Mouse (Mus musculus) intestine, embryonic 14.5 days (tissue): ENCODE data around the gene Dhps. TPM values are rescaled to one million over a fixed set of nuclear protein-coding genes. Genes with fewer than 3 reads are reported as not detected.

Experiments used
- ATAC-seq: fragments of 200-750 bp; cut with Nextera tagmentation; replicated peaks from 2 replicates; pipeline ENCODE4 v1.8.0; 2017; ENCODE audit warnings: low read depth, moderate number of reproducible peaks, moderate TSS enrichment, moderate library complexity; ENCODE audit not compliant: low FRiP score, low TSS enrichment
- DNase-seq: peaks from one replicate; pipeline ENCODE4 v3.0.0-alpha.2; 2018; ENCODE audit warnings: low spot score
- H3K27ac ChIP-seq: fragments of 300-500 bp; sonication (generic); 2 replicates; pipeline ENCODE4 v1.5.1; 2014; ENCODE audit warnings: low read depth, mild to moderate bottlenecking, control low read depth
- H3K27me3 ChIP-seq: fragments of 300-500 bp; sonication (generic); replicated peaks from 2 replicates; pipeline ENCODE4 v1.6.1; 2014; ENCODE audit warnings: low read length, control low read depth; ENCODE audit not compliant: control insufficient read depth, insufficient read depth
- H3K36me3 ChIP-seq: fragments of 300-500 bp; sonication (generic); 2 replicates; pipeline ENCODE4 v1.6.1; 2014; ENCODE audit warnings: low read length, control low read depth; ENCODE audit not compliant: control insufficient read depth, insufficient read depth
- H3K4me1 ChIP-seq: fragments of 300-500 bp; sonication (generic); replicated peaks from 2 replicates; pipeline ENCODE4 v1.6.1; 2014; ENCODE audit warnings: low read length, control low read depth, mixed read lengths; ENCODE audit not compliant: control insufficient read depth, insufficient read depth
- H3K4me2 ChIP-seq: fragments of 300-500 bp; sonication (generic); 2 replicates; pipeline ENCODE4 v1.6.1; 2014; ENCODE audit warnings: low read length
- H3K4me3 ChIP-seq: fragments of 300-500 bp; sonication (generic); 2 replicates; pipeline ENCODE4 v1.5.1; 2014; ENCODE audit warnings: low read depth, low read length, control low read depth, mixed read lengths
- H3K9ac ChIP-seq: fragments of 300-500 bp; sonication (generic); 2 replicates; pipeline ENCODE4 v1.6.1; 2014; ENCODE audit warnings: mild to moderate bottlenecking, low read length
- H3K9me3 ChIP-seq: fragments of 300-500 bp; sonication (generic); 2 replicates; pipeline ENCODE4 v1.6.1; 2016; ENCODE audit warnings: low read length, control low read depth; ENCODE audit not compliant: control insufficient read depth
- WGBS: fragments of 180-500 bp; shearing (Covaris S2); extraction: QIAGEN DNeasy Blood & Tissue Kit; methylation state at CpG from one replicate; pipeline ENCODE4 v1.1.7; 2014; 5-methylcytosine and 5-hydroxymethylcytosine counted together
- polyA plus RNA-seq: library from polyadenylated mRNA; unstranded; fragments of >200 nt; fragmentation: Nextera tagmentation; extraction: Ambion mirVana; gene quantifications from 2 replicates; pipeline ENCODE4 v1.2.1, GENCODE M21; 2014

Dhps gene
- 63.8 and 67.5 TPM in 2 replicates for polyA plus RNA-seq

- peak within 1 kb of the TSS; percentile 94 for H3K4me3 ChIP-seq
- DNase-seq, result peak; percentile 93
Observed at GRCm38 (mm10) chr8:85071514-85072281, at the start of gene Dhps. Gene Dhps (plus strand): TSS chr8:85071757.

GRCm38 (mm10) chr8:85023846-85024245 is 47.7 kb upstream of the Dhps start:
- DNase-seq (no peak), ATAC-seq (no peak)
- Histone ChIP-seq H3K27me3 (no peaks in the 10 kb centered on the region), H3K9ac (no peak overlapping the region), H3K9me3 (no peaks in the 10 kb centered on the region), H3K27ac (no peak overlapping the region), H3K4me3 (0 out of 2 replicates have a peak overlapping the region, but pooled peaks have one; percentile 93), H3K36me3 (peaks cover 42% of the 10 kb centered on the region), H3K4me1 (peaks cover 24% of the 10 kb centered on the region), H3K4me2 (peak overlapping the region; percentile 66)
- WGBS, result 92% methylated on average over 3 of the region's 3 CpGs

More at GRCm38 (mm10) chr8:85071514-85072281, at the start of gene Dhps:
- Histone ChIP-seq H3K27me3 (no peaks in the 10 kb centered on the region), H3K4me2 (peak within 1 kb of the TSS; percentile 79), H3K36me3 (peaks cover 35% of the 10 kb centered on the region), H3K27ac (peak within 1 kb of the TSS; percentile 97), H3K9ac (peak within 1 kb of the TSS; percentile 93), H3K9me3 (no peaks in the 10 kb centered on the region), H3K4me1 (no peaks in the 10 kb centered on the region; the same call in 1 of the 2 replicates)
- under 1% methylated on average over 68 of the region's 68 CpGs for WGBS
- peak; percentile 84 for ATAC-seq

- Histone ChIP-seq H3K9me3 (no peaks in the 10 kb centered on the region), H3K36me3 (peaks cover 41% of the 10 kb centered on the region), H3K4me1 (peaks cover 28% of the 10 kb centered on the region), H3K9ac (peak within 1 kb of the TSS; percentile 67), H3K4me2 (peak within 1 kb of the TSS; percentile 66), H3K27ac (peak within 1 kb of the TSS; percentile 89), H3K27me3 (no peaks in the 10 kb centered on the region), H3K4me3 (peak within 1 kb of the TSS; percentile 93)
- 4% methylated on average over 30 of the region's 30 CpGs for WGBS
- DNase-seq, result peak; percentile 91
- peak; percentile 93 for ATAC-seq
Observed at GRCm38 (mm10) chr8:85025098-85025932, 46.2 kb upstream of the Dhps start, which contains the start of gene Asna1. Gene Asna1 (minus strand): TSS chr8:85025281.

- DNase-seq (peak; percentile 96), ATAC-seq (peak; percentile 79)
- Histone ChIP-seq H3K9ac (peak within 1 kb of the TSS; percentile 90), H3K4me2 (peak within 1 kb of the TSS; percentile 66), H3K36me3 (peaks cover 49% of the 10 kb centered on the region), H3K9me3 (no peaks in the 10 kb centered on the region), H3K4me1 (peaks cover 28% of the 10 kb centered on the region), H3K4me3 (peak within 1 kb of the TSS; percentile 93), H3K27ac (peak within 1 kb of the TSS; percentile 89), H3K27me3 (no peaks in the 10 kb centered on the region)
- under 1% methylated on average over 75 of the region's 75 CpGs for WGBS
Observed at GRCm38 (mm10) chr8:85026670-85027515, 44.7 kb upstream of the Dhps start, which contains the start of gene Trir. Gene Trir (plus strand): TSS chr8:85026823.

- 1% methylated on average over 13 of the region's 13 CpGs for WGBS
- H3K9me3 ChIP-seq, result no peaks in the 10 kb centered on the region
- ATAC-seq (no peak), DNase-seq (no peak)
- peaks cover 28% of the 10 kb centered on the region for H3K4me1 ChIP-seq
- H3K4me3 ChIP-seq, result peak overlapping the region; percentile 93
- H3K9ac ChIP-seq, result peak overlapping the region; percentile 90
- H3K27ac ChIP-seq, result peak overlapping the region; percentile 89
- peaks cover 49% of the 10 kb centered on the region for H3K36me3 ChIP-seq
- no peaks in the 10 kb centered on the region for H3K27me3 ChIP-seq
- H3K4me2 ChIP-seq, result peak overlapping the region; percentile 66
Observed at GRCm38 (mm10) chr8:85027516-85027855, 44.1 kb upstream of the Dhps start.

- DNase-seq, result no peak
- peak overlapping the region; percentile 93 for H3K4me3 ChIP-seq
- H3K27ac ChIP-seq, result no peak overlapping the region
- peak overlapping the region; percentile 90 for H3K9ac ChIP-seq
- peaks cover 28% of the 10 kb centered on the region for H3K4me1 ChIP-seq
- 14% methylated on average over 2 of the region's 2 CpGs for WGBS
- no peak for ATAC-seq
- no peaks in the 10 kb centered on the region for H3K27me3 ChIP-seq
- H3K9me3 ChIP-seq, result no peaks in the 10 kb centered on the region
- peaks cover 49% of the 10 kb centered on the region for H3K36me3 ChIP-seq
- H3K4me2 ChIP-seq, result peak overlapping the region; percentile 66
Observed at GRCm38 (mm10) chr8:85027922-85028321, 43.6 kb upstream of the Dhps start.

GRCm38 (mm10) chr8:85029271-85029670 is 42.3 kb upstream of the Dhps start:
- no peaks in the 10 kb centered on the region for H3K9me3 ChIP-seq
- H3K4me3 ChIP-seq, result no peak overlapping the region
- H3K4me2 ChIP-seq, result no peak overlapping the region
- H3K36me3 ChIP-seq, result peaks cover 49% of the 10 kb centered on the region
- no peaks in the 10 kb centered on the region for H3K27me3 ChIP-seq
- ATAC-seq, result no peak
- no peak for DNase-seq
- no peak overlapping the region for H3K27ac ChIP-seq
- peaks cover 24% of the 10 kb centered on the region for H3K4me1 ChIP-seq
- 85% methylated on average over 14 of the region's 14 CpGs for WGBS
- H3K9ac ChIP-seq, result 0 out of 2 replicates have a peak overlapping the region, but pooled peaks have one; percentile 10
